Mouse (Mus musculus) lung, embryonic 15.5 days (tissue): ENCODE data around the gene Gpank1. TPM values are rescaled to one million over a fixed set of nuclear protein-coding genes. Genes with fewer than 3 reads are reported as not detected.

Source experiments
- ATAC-seq: fragments of 200-750 bp; cut with Nextera tagmentation; 2 replicates; pipeline ENCODE4 v1.8.0; 2017; ENCODE audit warnings: moderate number of reproducible peaks, borderline replicate concordance; ENCODE audit not compliant: low FRiP score, low TSS enrichment; ENCODE audit errors: extremely low read depth
- H3K27ac ChIP-seq: fragments of 300-500 bp; sonication (generic); 2 replicates; pipeline ENCODE4 v1.5.1; 2015; ENCODE audit warnings: moderate library complexity, mild to moderate bottlenecking, inconsistent platforms
- H3K27me3 ChIP-seq: fragments of 300-500 bp; sonication (generic); 2 replicates; pipeline ENCODE4 v1.6.1; 2015; ENCODE audit warnings: inconsistent platforms
- H3K36me3 ChIP-seq: fragments of 300-500 bp; sonication (generic); 2 replicates; pipeline ENCODE4 v1.6.1; 2015; ENCODE audit warnings: inconsistent platforms
- H3K4me1 ChIP-seq: fragments of 300-500 bp; sonication (generic); 2 replicates; pipeline ENCODE4 v1.6.1; 2015; ENCODE audit warnings: inconsistent platforms
- H3K4me2 ChIP-seq: fragments of 300-500 bp; sonication (generic); 2 replicates; pipeline ENCODE4 v1.6.1; 2015; ENCODE audit warnings: inconsistent platforms, mild to moderate bottlenecking, moderate library complexity
- H3K4me3 ChIP-seq: fragments of 300-500 bp; sonication (generic); 2 replicates; pipeline ENCODE4 v1.5.1; 2015; ENCODE audit warnings: mild to moderate bottlenecking, inconsistent platforms
- H3K9ac ChIP-seq: fragments of 300-500 bp; sonication (generic); 2 replicates; pipeline ENCODE4 v1.6.1; 2015; ENCODE audit warnings: inconsistent platforms
- H3K9me3 ChIP-seq: fragments of 300-500 bp; sonication (generic); 2 replicates; pipeline ENCODE4 v1.6.1; 2016; ENCODE audit warnings: inconsistent platforms
- WGBS: fragments of 180-500 bp; shearing (Covaris S2); methylation state at CpG from one replicate; pipeline ENCODE4 v1.1.7; 2015; 5-methylcytosine and 5-hydroxymethylcytosine counted together
- polyA plus RNA-seq: library from polyadenylated mRNA; unstranded; fragments of >200 nt; fragmentation: Nextera tagmentation; extraction: Ambion mirVana; gene quantifications from 2 replicates; pipeline ENCODE4 v1.2.1, GENCODE M21; 2015

The Gpank1 gene
- polyA plus RNA-seq, result 17.7 and 18.0 TPM in 2 replicates

DNA sequence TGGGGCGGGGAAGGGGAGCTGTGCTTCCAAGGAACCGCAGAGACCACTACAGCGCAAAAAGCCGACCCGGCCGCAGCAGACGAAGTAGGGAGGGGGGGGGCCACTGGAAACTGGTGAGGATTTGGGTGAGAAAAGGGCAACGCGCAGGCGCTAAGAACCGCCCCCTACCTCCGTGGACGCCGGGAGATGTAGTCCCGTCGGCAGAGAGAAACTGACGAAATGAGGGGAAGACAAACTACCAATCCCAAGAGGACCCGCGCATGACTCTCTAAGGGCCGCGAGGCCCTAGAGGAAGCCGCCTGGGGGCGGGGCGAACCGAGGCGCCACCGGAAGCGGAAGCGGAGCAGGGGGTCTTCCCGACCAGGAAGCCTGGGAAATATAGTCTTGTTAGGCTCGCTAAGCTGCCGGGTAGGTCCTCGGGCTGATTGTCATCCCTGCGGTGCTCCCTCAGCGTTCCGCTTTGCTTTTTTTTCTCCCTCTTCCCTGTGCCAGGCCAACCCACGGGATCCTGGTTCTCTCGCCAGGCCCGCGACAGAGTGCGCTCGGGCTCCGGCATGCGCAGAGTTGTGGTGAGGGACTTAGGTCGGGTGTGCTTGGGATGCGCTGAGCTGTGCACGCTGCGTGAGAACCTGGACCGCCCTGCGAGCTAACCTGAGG, at the start of gene Gpank1:
Gpank1 (plus strand) TSS at position 313 of the 657 bp plus-strand sequence.
- Histone ChIP-seq H3K4me3 (peak within 1 kb of the TSS; percentile 81), H3K9ac (peak within 1 kb of the TSS; percentile 91), H3K36me3 (peaks cover 41% of the 10 kb centered on the region), H3K4me2 (peak within 1 kb of the TSS; percentile 95), H3K27ac (peak within 1 kb of the TSS; percentile 86), H3K9me3 (no peaks in the 10 kb centered on the region), H3K4me1 (peaks cover 33% of the 10 kb centered on the region), H3K27me3 (no peaks in the 10 kb centered on the region)
- peak; percentile 97 for ATAC-seq
- under 1% methylated on average over 48 of the region's 50 CpGs for WGBS

DNA sequence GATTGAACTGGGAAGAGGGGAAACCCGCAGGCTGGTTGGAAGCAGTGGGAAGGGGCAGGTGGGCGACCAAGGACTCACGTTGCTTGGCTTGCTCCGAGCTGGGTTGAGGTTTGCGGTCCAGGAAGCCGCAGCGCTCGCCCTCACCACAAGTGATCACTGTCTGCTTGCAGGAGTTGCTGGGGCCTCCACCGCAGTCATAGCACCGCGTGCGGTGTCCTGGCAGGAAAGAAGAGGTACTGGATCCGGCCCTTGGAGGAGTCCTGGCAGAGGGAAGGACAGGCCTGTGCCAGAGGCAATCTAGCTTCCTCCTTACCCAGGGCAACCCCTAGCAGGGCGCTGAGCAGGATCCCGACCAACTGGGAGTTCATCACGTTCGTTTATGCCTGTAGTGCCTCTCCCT, 47.2 kb upstream of the Gpank1 start:
- Histone ChIP-seq H3K27me3 (peaks cover 5% of the 10 kb centered on the region; the same call in 1 of the 2 replicates), H3K27ac (no peak overlapping the region), H3K9me3 (no peaks in the 10 kb centered on the region), H3K4me3 (no peak overlapping the region), H3K36me3 (no peaks in the 10 kb centered on the region), H3K4me1 (peaks cover 23% of the 10 kb centered on the region), H3K9ac (no peak overlapping the region), H3K4me2 (no peak overlapping the region)
- ATAC-seq, result no peak
- 48% methylated on average over 17 of the region's 17 CpGs for WGBS

DNA sequence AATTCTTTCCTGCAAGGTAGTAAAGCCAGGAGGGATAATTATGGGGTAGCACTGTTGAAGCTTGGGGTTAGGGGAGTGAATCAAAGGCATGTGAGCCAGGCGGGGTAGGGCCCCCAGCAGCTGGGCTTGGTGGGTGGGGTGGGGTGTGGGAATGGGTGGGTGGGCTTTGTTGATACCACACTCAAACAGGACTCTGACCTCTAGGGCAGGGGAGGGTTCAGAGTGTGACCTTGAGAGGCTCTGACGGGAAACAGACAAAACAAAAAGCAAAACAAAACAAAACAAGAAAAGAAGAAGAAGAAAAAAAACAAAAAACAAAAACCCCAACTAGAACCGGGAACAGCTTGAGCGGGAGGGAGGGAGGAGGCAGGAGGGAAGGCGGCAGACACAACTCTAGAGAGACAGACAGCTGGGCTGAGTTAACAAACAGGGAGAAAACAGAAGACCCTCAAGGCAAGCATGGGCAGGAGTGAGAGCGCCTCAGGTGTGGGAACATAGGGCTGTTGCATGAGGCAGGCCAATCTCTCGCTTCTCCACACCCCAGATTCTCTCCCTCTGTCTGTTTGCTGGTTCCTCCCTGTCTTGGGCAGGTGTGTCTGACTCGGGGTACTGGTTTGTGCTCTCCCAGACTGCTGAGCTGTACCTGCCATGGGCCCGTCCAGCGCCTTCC, 44.6 kb upstream of the Gpank1 start, which contains the start of gene Ly6g6e:
Ly6g6e (plus strand) TSS at position 396 of the 670 bp plus-strand sequence.
- Histone ChIP-seq H3K27ac (peak within 1 kb of the TSS; percentile 81), H3K4me3 (peak within 1 kb of the TSS; percentile 31), H3K4me1 (peaks cover 19% of the 10 kb centered on the region), H3K9me3 (no peaks in the 10 kb centered on the region), H3K36me3 (no peaks in the 10 kb centered on the region), H3K9ac (peak within 1 kb of the TSS; percentile 25), H3K4me2 (peak within 1 kb of the TSS; percentile 48), H3K27me3 (peaks cover 5% of the 10 kb centered on the region; the same call in 1 of the 2 replicates)
- 37% methylated on average over 10 of the region's 10 CpGs for WGBS
- no peak for ATAC-seq

DNA sequence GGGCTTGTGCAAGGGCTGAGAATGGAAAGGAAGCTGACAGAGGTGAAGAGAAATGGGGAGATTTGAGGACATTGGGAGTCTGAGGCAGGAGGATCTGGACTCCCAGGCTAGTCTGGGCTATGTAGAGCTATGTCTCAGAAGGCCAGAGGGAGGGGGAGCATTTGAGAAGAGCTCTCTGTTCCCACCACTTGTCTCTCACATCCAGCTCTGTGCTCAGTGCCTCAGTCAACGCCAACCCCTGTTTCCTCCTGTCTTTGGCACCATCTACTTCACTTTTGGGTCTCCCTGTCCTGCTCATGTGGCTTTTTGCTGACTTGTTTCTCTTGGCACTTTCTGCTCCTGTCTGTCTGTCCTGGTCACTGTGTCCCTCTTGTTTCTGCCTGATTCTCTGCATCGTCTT, 44.0 kb upstream of the Gpank1 start:
- peaks cover 5% of the 10 kb centered on the region; the same call in 1 of the 2 replicates for H3K27me3 ChIP-seq
- H3K9me3 ChIP-seq, result no peaks in the 10 kb centered on the region
- peak overlapping the region; percentile 31 for H3K4me3 ChIP-seq
- H3K4me2 ChIP-seq, result peak overlapping the region; percentile 48
- no peaks in the 10 kb centered on the region for H3K36me3 ChIP-seq
- H3K9ac ChIP-seq, result peak overlapping the region; percentile 25
- peaks cover 18% of the 10 kb centered on the region for H3K4me1 ChIP-seq
- WGBS, result 32% methylated on average over 2 of the region's 2 CpGs
- peak overlapping the region; percentile 81 for H3K27ac ChIP-seq
- no peak for ATAC-seq

DNA sequence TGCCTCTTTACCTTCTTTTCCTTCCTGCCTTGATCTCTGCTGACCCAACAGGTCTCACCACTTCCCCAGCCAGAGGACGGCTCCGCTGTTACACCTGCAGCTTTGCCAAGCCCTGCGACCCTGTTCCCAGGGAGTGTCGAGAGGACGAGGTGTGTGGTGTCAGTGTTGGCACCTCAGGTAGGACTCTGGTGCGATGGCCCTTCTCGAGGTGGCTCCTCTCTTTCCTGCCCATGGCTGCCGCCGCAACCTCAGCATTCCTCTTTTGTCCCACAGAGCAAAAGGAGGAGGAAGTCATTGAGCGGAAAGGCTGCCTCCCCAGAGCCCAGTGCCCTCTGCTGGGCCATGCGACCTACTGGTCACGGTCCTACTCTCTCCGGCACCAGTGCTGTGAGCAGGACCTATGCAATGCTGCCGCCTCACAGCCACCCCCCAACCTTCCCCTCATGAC, 43.4 kb upstream of the Gpank1 start, which contains the start of gene Ly6g6d:
Ly6g6d (minus strand) TSS at position 280 of the 448 bp plus-strand sequence.
- peak within 1 kb of the TSS; percentile 48 for H3K4me2 ChIP-seq
- 8% methylated on average over 14 of the region's 14 CpGs for whole genome bisulfite sequencing
- peak within 1 kb of the TSS; percentile 25 for H3K9ac ChIP-seq
- peak within 1 kb of the TSS; percentile 31 for H3K4me3 ChIP-seq
- no peaks in the 10 kb centered on the region for H3K36me3 ChIP-seq
- peaks cover 18% of the 10 kb centered on the region for H3K4me1 ChIP-seq
- peaks cover 5% of the 10 kb centered on the region; the same call in 1 of the 2 replicates for H3K27me3 ChIP-seq
- no peaks in the 10 kb centered on the region for H3K9me3 ChIP-seq
- H3K27ac ChIP-seq, result peak within 1 kb of the TSS; percentile 81
- ATAC-seq, result peak; percentile 66

DNA sequence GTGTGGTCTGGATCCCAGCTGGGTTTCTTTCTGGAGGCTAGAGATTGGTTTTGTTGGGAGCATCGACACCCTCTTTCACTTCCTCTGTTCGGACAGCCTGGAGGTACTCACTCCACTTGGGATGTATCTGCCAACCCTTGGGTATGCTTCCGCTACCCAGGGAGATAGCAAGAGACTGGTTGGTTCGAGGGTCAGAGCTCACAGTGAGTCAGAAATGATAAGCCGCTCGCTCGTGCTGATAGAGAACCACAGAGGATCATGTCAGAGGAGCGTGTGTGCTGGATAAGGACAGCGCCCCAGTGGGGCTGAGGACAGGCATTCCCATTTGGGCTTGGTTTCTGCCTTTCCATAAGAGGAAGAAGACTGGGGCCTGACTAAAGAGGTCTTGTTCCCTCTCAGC, 41.5 kb upstream of the Gpank1 start:
- 37% methylated on average over 9 of the region's 9 CpGs for WGBS
- no peaks in the 10 kb centered on the region for H3K9me3 ChIP-seq
- peak; percentile 15; the same call in 1 of the 2 replicates for ATAC-seq
- H3K4me2 ChIP-seq, result no peak overlapping the region
- H3K27ac ChIP-seq, result no peak overlapping the region
- no peak overlapping the region for H3K4me3 ChIP-seq
- H3K9ac ChIP-seq, result no peak overlapping the region
- no peaks in the 10 kb centered on the region for H3K36me3 ChIP-seq
- H3K4me1 ChIP-seq, result peaks cover 18% of the 10 kb centered on the region
- H3K27me3 ChIP-seq, result peaks cover 5% of the 10 kb centered on the region; the same call in 1 of the 2 replicates

DNA sequence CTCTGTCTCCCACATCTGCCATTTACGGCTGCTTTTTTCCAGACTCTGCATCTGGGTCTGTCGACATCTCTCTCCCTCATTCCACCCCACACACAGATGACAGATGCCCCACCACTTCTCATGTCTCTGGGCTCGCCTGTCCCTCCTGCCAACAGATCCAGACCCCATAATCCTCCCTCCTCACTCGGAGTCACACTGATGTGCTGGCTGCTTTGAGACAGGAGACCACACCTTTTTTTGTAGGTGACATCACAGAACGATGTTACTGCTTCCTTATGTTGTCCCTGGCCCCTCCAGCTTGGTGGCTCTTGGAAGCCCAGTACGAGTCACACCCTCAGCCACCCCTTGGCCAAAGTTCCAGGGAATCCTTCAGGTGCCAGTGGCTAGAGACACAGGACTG, 41.0 kb upstream of the Gpank1 start:
- H3K36me3 ChIP-seq, result no peaks in the 10 kb centered on the region
- peaks cover 5% of the 10 kb centered on the region; the same call in 1 of the 2 replicates for H3K27me3 ChIP-seq
- WGBS, result 49% methylated on average over 6 of the region's 6 CpGs
- no peak overlapping the region for H3K4me3 ChIP-seq
- no peak for ATAC-seq
- no peak overlapping the region for H3K4me2 ChIP-seq
- H3K9ac ChIP-seq, result no peak overlapping the region
- H3K9me3 ChIP-seq, result no peaks in the 10 kb centered on the region
- no peak overlapping the region for H3K27ac ChIP-seq
- peaks cover 18% of the 10 kb centered on the region for H3K4me1 ChIP-seq

DNA sequence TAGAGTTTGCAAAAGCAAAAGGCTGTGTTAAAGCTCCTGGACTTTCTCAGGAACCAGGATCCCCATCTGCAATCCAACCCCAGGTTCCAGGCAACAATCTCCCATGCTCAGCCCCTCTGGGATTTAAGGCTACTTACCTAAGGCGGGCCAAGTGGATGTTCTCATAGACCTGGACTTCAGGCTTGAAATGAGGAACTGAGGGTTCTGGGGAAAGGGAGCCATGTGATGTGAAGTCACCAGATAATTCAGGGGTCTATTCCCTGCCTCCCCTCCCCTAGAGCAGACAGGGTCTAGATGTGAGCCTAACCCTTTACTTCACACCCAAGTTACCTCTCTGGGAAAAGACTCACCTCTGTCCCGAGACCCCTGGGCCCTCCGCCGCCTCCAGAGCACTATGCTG, 40.5 kb upstream of the Gpank1 start:
- H3K4me1 ChIP-seq, result peaks cover 18% of the 10 kb centered on the region
- peaks cover 5% of the 10 kb centered on the region; the same call in 1 of the 2 replicates for H3K27me3 ChIP-seq
- no peaks in the 10 kb centered on the region for H3K9me3 ChIP-seq
- no peak for ATAC-seq
- no peaks in the 10 kb centered on the region for H3K36me3 ChIP-seq
- H3K4me3 ChIP-seq, result no peak overlapping the region
- WGBS, result 82% methylated on average over 4 of the region's 4 CpGs
- no peak overlapping the region for H3K4me2 ChIP-seq
- H3K9ac ChIP-seq, result no peak overlapping the region
- H3K27ac ChIP-seq, result no peak overlapping the region

DNA sequence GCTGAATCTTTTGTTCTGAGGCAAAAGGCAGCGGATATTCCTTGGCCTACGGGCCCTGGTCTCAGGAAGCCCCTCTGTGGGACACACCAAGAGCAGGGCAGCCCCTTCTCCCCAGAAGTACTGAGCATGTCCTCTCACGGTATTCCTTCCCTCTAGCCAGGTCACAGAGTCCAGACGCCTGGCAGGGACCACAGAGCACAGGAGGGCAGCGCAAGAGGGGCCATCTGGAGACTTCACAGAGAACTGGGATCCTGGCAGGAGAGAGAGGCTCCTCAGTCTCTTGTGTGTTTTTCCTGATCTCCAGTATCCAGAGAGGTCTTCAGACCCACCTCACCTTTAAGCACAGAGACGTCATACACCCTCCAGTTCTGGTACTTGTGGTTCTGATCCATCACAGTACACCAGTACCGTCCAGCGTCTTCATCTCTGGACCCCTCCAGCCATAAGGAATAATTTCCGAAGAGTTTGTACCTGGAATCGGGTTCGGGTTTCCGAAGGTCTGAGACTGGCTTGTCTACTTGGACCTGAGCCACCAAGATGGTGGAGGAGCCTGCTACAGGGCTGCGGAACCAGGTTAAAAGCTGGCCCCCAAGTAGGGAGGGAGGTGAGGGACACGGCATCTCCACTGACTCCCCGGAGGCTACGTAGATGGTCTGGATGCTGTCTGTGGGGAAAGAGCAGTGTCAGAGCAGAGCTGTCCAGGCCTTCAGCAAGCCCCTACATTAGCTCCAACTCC, 38.2 kb upstream of the Gpank1 start:
- no peaks in the 10 kb centered on the region for H3K36me3 ChIP-seq
- no peak overlapping the region for H3K4me2 ChIP-seq
- no peak overlapping the region for H3K27ac ChIP-seq
- WGBS, result 74% methylated on average over 16 of the region's 16 CpGs
- H3K4me1 ChIP-seq, result peaks cover 3% of the 10 kb centered on the region; the same call in 1 of the 2 replicates
- no peak overlapping the region for H3K4me3 ChIP-seq
- no peak overlapping the region for H3K9ac ChIP-seq
- no peaks in the 10 kb centered on the region for H3K9me3 ChIP-seq
- no peak for ATAC-seq
- H3K27me3 ChIP-seq, result peaks cover 4% of the 10 kb centered on the region; the same call in 1 of the 2 replicates

DNA sequence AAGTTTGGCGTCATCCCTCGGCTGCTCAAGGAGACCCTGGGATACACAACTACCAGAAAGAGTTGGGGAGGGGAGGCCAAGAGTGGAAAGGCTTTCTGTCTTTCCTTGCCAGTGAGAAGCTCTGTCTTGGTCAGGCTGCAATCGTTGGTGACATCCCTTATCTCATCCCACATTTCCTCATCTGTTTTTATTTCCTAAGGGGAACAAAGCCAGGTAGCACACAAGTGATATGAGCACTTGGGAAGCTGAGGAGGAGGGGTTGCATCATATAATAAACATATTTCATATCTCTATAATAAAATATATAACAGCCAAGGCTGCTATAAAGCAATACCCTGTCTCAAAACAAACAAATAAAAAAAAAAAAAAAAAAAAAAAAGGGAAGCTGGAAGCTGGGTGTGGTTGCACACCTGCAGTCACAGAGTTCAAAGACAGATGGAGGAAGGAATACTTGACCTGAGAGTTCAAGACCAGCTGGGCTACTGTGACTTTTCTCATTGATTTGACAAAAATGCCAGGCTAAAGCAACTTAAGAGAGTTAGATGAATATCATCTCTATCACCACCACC, 37.2 kb upstream of the Gpank1 start:
- 54% methylated on average over 3 of the region's 3 CpGs for WGBS
- no peak overlapping the region for H3K4me3 ChIP-seq
- no peak overlapping the region for H3K4me2 ChIP-seq

DNA sequence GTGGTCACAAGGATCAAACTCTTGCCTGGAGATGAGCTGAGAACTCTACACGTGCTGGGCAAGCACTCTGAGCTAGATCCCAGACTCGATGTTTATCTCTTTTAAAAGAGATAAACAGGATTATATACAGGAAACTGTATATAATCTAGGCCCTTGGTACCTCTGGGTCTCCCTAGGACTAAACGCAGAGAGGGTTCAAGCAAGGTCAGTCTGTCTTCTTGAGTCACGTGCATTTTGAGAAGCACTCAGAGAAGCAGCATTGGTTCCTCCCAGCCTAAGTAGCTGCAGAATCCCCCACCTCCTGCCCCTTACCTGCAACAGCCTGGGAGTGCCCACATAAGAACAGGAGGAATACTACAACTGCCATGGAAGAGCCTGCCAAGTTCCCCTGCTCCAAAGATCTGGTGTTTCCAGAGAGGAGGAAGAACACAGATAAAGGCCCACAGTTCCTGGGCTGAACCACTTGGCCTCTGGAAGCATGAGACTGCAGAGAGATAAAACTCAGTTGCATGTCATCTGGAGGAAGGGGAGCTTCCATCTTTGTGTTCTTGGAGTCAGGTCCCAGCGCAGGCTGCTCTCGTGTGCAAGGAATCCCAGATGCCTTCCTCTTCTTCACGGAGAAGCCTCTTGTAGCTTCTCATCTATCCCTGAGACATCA, 35.9 kb upstream of the Gpank1 start, which contains the start of gene Ly6g6f:
Ly6g6f (minus strand) TSS at position 403 of the 658 bp plus-strand sequence.
- Histone ChIP-seq H3K4me2 (no peak within 1 kb of the TSS), H3K4me3 (no peak within 1 kb of the TSS), H3K9ac (no peak within 1 kb of the TSS), H3K4me1 (peaks cover 5% of the 10 kb centered on the region), H3K36me3 (no peaks in the 10 kb centered on the region), H3K9me3 (no peaks in the 10 kb centered on the region), H3K27me3 (no peaks in the 10 kb centered on the region), H3K27ac (no peak within 1 kb of the TSS)
- WGBS, result 62% methylated on average over 7 of the region's 7 CpGs
- ATAC-seq, result no peak

More for the DNA sequence above, 37.2 kb upstream of the Gpank1 start:
- Histone ChIP-seq H3K9ac (no peak overlapping the region), H3K4me1 (no peaks in the 10 kb centered on the region), H3K36me3 (no peaks in the 10 kb centered on the region), H3K9me3 (no peaks in the 10 kb centered on the region), H3K27me3 (no peaks in the 10 kb centered on the region), H3K27ac (no peak overlapping the region)
- ATAC-seq, result no peak
